Mouse (Mus musculus): ENCODE results near the gene Cth.

DNA sequence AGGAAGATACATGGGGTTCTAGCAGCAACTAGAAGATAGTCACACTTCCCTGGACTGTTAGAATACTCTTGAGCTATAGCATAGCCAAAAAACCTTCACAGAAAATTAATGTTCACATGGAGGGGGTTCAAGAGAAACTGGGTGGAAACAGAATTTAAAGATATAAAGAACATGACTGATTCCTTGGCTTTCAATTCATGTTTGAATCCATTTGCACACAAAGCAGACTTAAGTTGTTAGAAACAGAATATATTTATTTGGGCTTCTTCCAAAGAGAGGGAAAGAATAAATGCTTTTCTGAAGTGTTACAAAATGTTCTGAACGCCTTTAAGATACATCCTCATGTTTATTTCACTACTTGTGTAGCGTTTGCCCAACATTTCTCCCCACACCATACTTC, 57.0 kb downstream of the Cth start:
- TF ChIP-seq GATA1 (IDR thresholded peaks at IDR 0.05; ENCODE audit: borderline replicate concordance, low read length) = no peak
- TF ChIP-seq FLI1 (IDR thresholded peaks at IDR 0.05; ENCODE audit: low read length) = no peak
